Mouse (Mus musculus): ENCODE data around the gene Perm1. TPM values are rescaled to one million over a fixed set of nuclear protein-coding genes. Genes with fewer than 3 reads are reported as not detected.

The Perm1 gene
- total RNA-seq, 2 experiments from 2014 or later, result 142 to 265 TPM

- DNase-seq, result no peak
- Histone ChIP-seq H3K27ac (peak overlapping the region; percentile 32; the same call in 1 of the 2 replicates), H3K4me3 (no peak overlapping the region)
- no peak for TF ChIP-seq CTCF (IDR thresholded peaks at IDR 0.05)
- intact Hi-C loops (cut with DNase I), result no loop called here
Observed at GRCm38 (mm10) chr4:156192421-156193199, 23.1 kb upstream of the Perm1 start.

GRCm38 (mm10) chr4:156193200-156193590, 22.5 kb upstream of the Perm1 start:
- intact Hi-C loops (cut with DNase I), result no loop called here
- no peak overlapping the region for H3K4me3 ChIP-seq
- no peak for TF ChIP-seq CTCF (IDR thresholded peaks at IDR 0.05)
- no peak for DNase-seq
- no peak overlapping the region for H3K27ac ChIP-seq

- no peak for DNase-seq
- no peak overlapping the region for H3K4me3 ChIP-seq
- intact Hi-C loops (cut with DNase I), result no loop called here
- no peak overlapping the region for H3K27ac ChIP-seq
- TF ChIP-seq CTCF (IDR thresholded peaks at IDR 0.05), result no peak
Observed at GRCm38 (mm10) chr4:156193906-156194305, 21.8 kb upstream of the Perm1 start.

- no peak for TF ChIP-seq CTCF (IDR thresholded peaks at IDR 0.05)
- no peak for DNase-seq
- H3K4me3 ChIP-seq, result no peak overlapping the region
- intact Hi-C loops (cut with DNase I), result no loop called here
- H3K27ac ChIP-seq, result no peak overlapping the region
Observed at GRCm38 (mm10) chr4:156194346-156194745, 21.3 kb upstream of the Perm1 start.

GRCm38 (mm10) chr4:156195927-156196870, 19.5 kb upstream of the Perm1 start:
- intact Hi-C loops (cut with DNase I), result loop anchor here (2.0 kb wide), 1 partner anchor 85 kb away; no protein-coding TSS in a partner anchor
- TF ChIP-seq CTCF (IDR thresholded peaks at IDR 0.05), result no peak
- Histone ChIP-seq H3K4me3 (peak overlapping the region; percentile 96), H3K27ac (peak overlapping the region; percentile 82)
- DNase-seq, result peak; percentile 55

GRCm38 (mm10) chr4:156197131-156197828, 18.4 kb upstream of the Perm1 start, which contains the start of gene Agrn:
Agrn (minus strand) TSS chr4:156197488.
- peak within 1 kb of the TSS; percentile 94 for H3K27ac ChIP-seq
- peak within 1 kb of the TSS; percentile 96 for H3K4me3 ChIP-seq
- DNase-seq, result peak; percentile 89
- intact Hi-C loops (cut with DNase I), result loop anchor here (2.0 kb wide), 1 partner anchor 86 kb away; no protein-coding TSS in a partner anchor
- no peak for TF ChIP-seq CTCF (IDR thresholded peaks at IDR 0.05)

GRCm38 (mm10) chr4:156197829-156198205, 17.9 kb upstream of the Perm1 start:
- Histone ChIP-seq H3K27ac (peak overlapping the region; percentile 94), H3K4me3 (peak overlapping the region; percentile 96)
- DNase-seq, result peak; percentile 95
- TF ChIP-seq CTCF (IDR thresholded peaks at IDR 0.05), result peak; percentile 30; the same call in 1 of the 2 replicates
- intact Hi-C loops (cut with DNase I), result loop anchor here (2.0 kb wide), 1 partner anchor 87 kb away; no protein-coding TSS in a partner anchor

GRCm38 (mm10) chr4:156200623-156201475, 14.8 kb upstream of the Perm1 start, which contains the start of gene Isg15:
Isg15 (minus strand) TSS chr4:156200818.
- peak within 1 kb of the TSS; percentile 54 for H3K4me3 ChIP-seq
- intact Hi-C loops (cut with DNase I), result no loop called here
- no peak for DNase-seq
- H3K27ac ChIP-seq, result peak within 1 kb of the TSS; percentile 68
- TF ChIP-seq CTCF (IDR thresholded peaks at IDR 0.05), result no peak

GRCm38 (mm10) chr4:156202462-156202893, 13.2 kb upstream of the Perm1 start:
- peak overlapping the region; percentile 87 for H3K4me3 ChIP-seq
- TF ChIP-seq CTCF (IDR thresholded peaks at IDR 0.05), result no peak
- intact Hi-C loops (cut with DNase I), result loop anchor here (2.0 kb wide), 1 partner anchor 32 kb away; the partner anchor contains the start of gene Plekhn1
- peak overlapping the region; percentile 93 for H3K27ac ChIP-seq
- no peak for DNase-seq

- DNase-seq, result peak; percentile 89
- peak within 1 kb of the TSS; percentile 87 for H3K4me3 ChIP-seq
- intact Hi-C loops (cut with DNase I), result loop anchor here (2.0 kb wide), 1 partner anchor 32 kb away; the partner anchor contains the start of gene Plekhn1
- peak within 1 kb of the TSS; percentile 93 for H3K27ac ChIP-seq
- no peak for TF ChIP-seq CTCF (IDR thresholded peaks at IDR 0.05)
Observed at GRCm38 (mm10) chr4:156203001-156203412, 12.7 kb upstream of the Perm1 start, which contains the start of gene AW011738. AW011738 (plus strand) TSS chr4:156203304.

Measured in gastrocnemius, adult 2 months (tissue).